Mouse (Mus musculus): Measurements from ENCODE around the gene Tom1.
A peak's percentile ranks its signal among the peaks of the same experiment; 100 is the strongest.

The Tom1 gene

GRCm38 (mm10) chr8:75033511-75034243 is at the start of gene Tom1:
Gene Tom1, plus strand, starts transcription at chr8:75033705.
- DNase-seq (ENCODE audit: low spot score in 2 of 2): peak; percentile 97 to 100

DNA sequence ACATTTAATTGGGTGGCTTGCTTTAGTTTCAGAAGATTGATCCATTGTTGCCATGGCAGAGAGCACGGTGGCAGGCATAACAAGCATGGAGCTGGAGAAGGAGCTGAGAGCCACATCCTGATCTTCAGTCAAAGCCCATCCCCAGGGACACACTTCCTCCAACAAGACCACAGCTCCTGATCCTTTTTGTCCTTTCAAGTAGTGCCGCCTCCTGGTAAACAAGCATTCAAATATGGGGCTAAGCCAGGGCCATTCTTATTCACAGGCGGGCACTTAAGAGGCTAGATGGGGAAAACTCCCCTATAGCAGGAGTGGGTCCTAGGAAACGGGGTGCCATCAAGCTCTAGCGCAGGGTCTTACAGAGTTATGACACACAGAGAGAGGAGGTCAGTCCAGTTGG is 46.1 kb upstream of the Tom1 start:
- DNase-seq (ENCODE audit: low spot score in 2 of 2): no peak

- no peak for DNase-seq (ENCODE audit: low spot score in 2 of 2)
These were observed 43.5 kb upstream of the Tom1 start for GRCm38 (mm10) chr8:74990021-74990420.

GRCm38 (mm10) chr8:74993081-74993474 is 40.4 kb upstream of the Tom1 start, which contains the start of gene Hmgxb4:
Gene Hmgxb4, plus strand, starts transcription at chr8:74993356.
- no peak for DNase-seq (ENCODE audit: low spot score in 2 of 2)

DNA sequence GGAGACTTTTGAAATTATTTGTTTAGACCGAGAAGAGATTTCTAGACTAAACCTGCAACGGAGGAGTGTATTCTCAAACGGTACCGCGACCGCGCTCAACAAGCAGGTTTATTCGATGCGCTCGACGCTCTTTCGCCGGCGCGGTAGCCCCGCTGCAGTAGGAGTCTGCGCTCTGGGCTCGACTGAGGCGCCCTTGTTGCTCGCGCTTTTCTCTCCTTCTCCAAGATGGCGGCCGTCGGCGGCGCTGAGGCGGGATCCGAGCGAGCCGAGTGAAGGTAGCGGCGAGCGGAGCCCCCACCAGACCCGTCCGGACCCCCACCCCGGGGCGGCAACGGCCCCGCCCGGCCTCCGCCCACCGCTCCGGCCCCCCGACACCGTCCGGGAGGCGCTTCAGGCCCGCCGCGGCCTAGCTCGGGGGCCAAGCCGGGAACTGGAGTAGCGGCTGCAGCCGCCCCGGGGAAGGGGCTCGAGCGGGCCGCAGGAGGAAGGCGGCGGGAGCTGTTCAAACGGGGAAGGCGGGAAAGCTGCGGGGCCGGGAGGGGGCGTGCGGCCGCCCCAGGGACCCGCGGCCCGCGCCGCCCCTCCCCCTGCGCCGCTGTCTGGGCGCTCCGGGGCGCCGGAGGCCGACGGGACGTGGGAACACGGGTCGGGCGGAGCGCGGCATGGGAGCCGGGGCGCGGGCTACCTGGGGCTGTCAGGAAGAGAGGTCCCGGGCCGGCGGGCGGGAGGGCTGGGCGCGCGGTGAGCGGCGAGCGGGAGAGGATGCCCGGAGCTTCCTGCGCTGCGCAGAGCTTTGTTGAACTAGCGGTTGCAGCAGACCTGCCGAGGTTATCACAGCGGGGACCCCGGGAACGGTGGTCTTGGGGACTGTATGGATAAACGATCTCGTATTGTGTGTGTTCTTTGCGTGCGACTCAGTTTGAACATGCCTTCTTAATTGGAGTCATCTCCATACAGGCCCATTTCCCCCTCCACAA is 39.7 kb upstream of the Tom1 start:
- peak; percentile 86 to 89 for DNase-seq (ENCODE audit: low spot score in 2 of 2)

GRCm38 (mm10) chr8:74994540-74994939 is 39.0 kb upstream of the Tom1 start:
- DNase-seq (ENCODE audit: low spot score in 2 of 2): peak; percentile 17 to 22

- no peak for DNase-seq (ENCODE audit: low spot score in 2 of 2)
These were observed 33.1 kb upstream of the Tom1 start for GRCm38 (mm10) chr8:75000431-75000830.

- no peak for DNase-seq (ENCODE audit: low spot score in 2 of 2)
These were observed 24.7 kb upstream of the Tom1 start for GRCm38 (mm10) chr8:75008826-75009225.

GRCm38 (mm10) chr8:75013557-75013956 is 19.9 kb upstream of the Tom1 start:
- no peak for DNase-seq (ENCODE audit: low spot score in 2 of 2)

DNA sequence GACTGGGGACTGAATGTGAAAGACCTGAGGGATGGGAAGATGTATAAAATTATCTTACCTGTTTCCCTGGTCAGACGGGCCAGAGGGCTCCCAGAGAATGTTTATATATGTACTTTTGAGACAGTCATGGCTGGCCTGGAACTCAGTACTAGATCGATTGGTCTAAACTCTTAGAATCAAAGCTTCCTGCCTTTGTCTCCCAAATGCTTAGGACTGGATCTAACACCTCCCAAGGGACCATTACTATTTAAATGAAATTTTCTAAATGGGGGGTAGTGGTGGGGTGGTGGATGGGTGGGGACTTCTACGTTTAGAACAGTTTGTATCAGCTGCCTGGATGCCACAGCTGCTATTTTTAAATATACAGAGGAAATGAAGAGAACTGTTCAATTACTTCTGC is 19.5 kb upstream of the Tom1 start:
- no peak for DNase-seq (ENCODE audit: low spot score in 2 of 2)

GRCm38 (mm10) chr8:75015981-75016380 is 17.5 kb upstream of the Tom1 start:
- no peak for DNase-seq (ENCODE audit: low spot score in 2 of 2)

DNA sequence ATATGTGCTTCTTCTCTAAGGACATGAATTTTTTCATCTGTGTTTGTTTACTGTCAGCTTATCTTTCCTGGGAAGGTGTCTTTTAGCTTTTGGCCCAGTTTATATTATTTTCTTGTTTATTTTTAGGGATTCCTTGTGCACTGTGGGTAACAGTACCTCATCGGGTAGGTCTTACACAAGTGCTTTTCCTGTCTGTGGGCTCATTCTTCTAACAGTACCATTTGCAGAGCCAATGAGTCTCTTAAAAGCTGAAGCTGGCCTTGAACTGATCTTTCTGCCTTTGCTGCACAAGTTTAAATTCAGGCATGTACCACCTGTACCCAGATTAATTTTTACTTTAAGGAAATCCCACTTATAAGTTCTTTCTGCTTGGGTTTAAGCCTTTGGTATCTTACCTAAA is 17.1 kb upstream of the Tom1 start:
- DNase-seq (ENCODE audit: low spot score in 2 of 2): no peak

- no peak for DNase-seq (ENCODE audit: low spot score in 2 of 2)
These were observed 15.1 kb upstream of the Tom1 start for GRCm38 (mm10) chr8:75018274-75018972.

GRCm38 (mm10) chr8:75023660-75024316 is 9.7 kb upstream of the Tom1 start:
- DNase-seq (ENCODE audit: low spot score in 2 of 2): peak in 1 of 2 experiments; percentile 52

DNA sequence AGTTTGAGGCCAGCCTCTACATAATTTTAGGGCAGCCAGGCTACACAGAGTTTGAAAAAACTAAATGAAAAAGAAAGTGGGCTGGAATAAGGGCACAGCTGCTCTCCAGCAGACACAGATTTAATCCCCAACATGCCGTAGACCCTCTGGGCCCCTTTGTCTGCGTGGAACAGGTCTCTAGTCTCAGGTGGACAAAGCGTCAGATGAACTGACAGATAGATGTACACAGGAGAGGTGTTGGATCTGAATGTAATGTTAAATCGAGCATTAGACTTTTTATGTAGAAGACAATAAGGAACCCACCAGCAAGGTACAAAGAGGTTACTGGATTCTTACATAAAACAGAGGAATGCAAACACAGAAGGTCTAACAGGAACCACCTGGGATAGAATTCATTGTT is 7.7 kb upstream of the Tom1 start:
- DNase-seq (ENCODE audit: low spot score in 2 of 2): no peak

- DNase-seq (ENCODE audit: low spot score in 2 of 2): no peak
These were observed 3.0 kb upstream of the Tom1 start for GRCm38 (mm10) chr8:75030453-75031024.

DNA sequence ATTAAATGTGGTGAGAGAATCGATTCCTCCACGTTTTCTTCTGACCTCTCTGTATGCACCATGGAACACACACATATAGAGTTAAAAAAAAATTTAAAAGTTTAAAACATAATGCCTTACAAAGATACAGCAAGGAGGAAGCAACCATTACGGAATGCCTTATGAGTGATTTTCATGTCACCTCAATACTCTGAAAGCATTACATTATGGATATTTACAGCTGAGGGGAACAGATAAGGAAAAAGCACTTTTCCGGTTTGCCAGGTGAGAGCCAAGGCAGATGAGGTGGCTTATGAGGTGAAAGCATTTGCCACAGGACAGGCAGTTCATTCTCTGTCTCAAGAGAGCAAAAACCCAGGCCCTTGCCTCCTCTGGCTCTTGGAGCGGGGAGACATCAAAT is 544 bp upstream of the Tom1 start:
- no peak for DNase-seq (ENCODE audit: low spot score in 2 of 2)

DNA sequence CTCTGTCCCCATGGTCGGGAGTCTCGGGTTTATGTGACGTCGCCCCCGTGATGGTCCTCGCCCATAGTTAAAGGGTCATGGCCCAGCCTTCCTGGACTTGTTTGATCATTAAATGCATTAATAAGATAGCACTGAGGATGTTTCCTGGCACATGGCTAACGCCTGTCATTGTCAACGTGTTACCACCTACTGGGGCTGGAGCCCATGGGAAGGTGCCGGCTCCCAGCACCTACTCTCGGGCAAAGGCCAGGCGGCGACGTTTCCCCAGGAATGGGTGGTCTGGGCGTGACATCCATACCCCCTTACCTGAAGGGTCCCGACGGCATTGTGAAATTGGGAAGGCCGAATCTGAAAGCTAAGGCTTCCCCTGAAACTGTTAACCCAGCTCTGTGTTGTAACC is 780 bp downstream of the Tom1 start:
- DNase-seq (ENCODE audit: low spot score in 2 of 2): no peak

DNA sequence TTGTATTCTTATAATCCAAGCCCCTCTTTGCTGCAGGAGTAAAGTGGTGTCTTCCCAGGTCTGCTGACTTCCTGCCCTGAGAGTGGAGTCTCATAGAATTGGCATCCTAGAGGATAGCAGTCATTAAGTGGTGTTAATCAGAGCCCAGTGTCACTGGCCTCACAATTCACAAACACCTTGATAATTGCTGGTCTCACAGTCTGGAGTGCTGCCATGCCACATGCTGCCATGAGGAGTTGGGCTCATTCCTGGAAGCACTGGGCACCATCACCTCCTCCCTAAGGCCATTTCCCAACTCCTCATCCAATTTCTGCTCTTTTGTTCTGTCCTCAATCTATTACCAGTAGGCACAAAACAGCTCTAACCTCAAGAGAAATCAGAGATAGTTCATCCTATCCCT is 2.1 kb downstream of the Tom1 start:
- DNase-seq (ENCODE audit: low spot score in 2 of 2): no peak

DNA sequence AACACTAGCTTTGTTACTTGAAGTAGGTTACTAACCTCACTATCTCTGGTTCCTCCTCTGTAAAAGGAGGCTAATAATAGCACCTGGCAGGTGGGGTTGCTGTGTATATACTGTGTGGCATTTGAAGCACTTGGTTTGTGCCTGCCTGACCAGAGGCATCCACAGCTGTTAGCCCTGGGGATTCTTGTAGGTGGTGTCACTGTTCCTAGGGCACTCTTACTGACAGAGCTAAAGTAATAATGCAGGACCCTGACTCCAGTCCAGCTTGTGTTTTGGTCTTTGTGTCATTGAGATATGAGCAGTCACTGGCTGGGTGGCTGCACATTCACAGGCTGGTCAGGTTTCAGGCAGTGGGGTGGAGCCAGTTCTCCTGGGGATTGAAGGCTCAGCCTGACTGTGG is 5.0 kb downstream of the Tom1 start:
- DNase-seq (ENCODE audit: low spot score in 2 of 2): no peak

- no peak for DNase-seq (ENCODE audit: low spot score in 2 of 2)
These were observed 6.2 kb downstream of the Tom1 start for GRCm38 (mm10) chr8:75039754-75040153.
